Mouse (Mus musculus): ENCODE data around the gene Lhb. TPM values are rescaled to one million over a fixed set of nuclear protein-coding genes. Genes with fewer than 3 reads are reported as not detected.

Gene Lhb
- polyA plus RNA-seq, 1 experiment from 2014 or later: 0.45 TPM

DNA sequence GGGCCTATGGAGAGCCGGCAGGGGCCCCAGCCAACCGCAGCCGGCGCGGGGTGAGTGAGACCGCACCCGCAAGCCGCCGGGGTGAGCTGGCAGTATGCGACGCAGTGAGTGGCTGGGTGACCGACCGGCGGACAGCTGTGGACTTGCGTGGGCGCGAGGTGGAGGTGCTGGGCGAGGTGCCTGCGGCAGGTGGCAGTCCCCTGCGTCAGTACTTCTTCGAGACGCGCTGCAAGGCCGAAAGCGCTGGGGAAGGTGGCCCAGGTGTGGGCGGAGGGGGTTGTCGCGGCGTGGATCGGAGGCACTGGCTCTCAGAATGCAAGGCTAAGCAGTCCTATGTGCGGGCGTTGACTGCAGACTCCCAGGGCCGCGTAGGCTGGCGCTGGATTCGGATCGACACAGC, 5.0 kb upstream of the Lhb start:
- peak overlapping the region; percentile 20 for H3K4me2 ChIP-seq
- H3K9me3 ChIP-seq: no peaks in the 10 kb centered on the region
- no peak overlapping the region for H3K27ac ChIP-seq
- WGBS: 8% methylated on average over 37 of the region's 37 CpGs
- H3K9ac ChIP-seq: no peak overlapping the region
- peaks cover 94% of the 10 kb centered on the region for H3K27me3 ChIP-seq (replicated peaks)
- H3K36me3 ChIP-seq (replicated peaks): no peaks in the 10 kb centered on the region
- H3K4me1 ChIP-seq: peaks cover 11% of the 10 kb centered on the region
- ATAC-seq (replicated peaks): no peak
- H3K4me3 ChIP-seq: no peak overlapping the region

DNA sequence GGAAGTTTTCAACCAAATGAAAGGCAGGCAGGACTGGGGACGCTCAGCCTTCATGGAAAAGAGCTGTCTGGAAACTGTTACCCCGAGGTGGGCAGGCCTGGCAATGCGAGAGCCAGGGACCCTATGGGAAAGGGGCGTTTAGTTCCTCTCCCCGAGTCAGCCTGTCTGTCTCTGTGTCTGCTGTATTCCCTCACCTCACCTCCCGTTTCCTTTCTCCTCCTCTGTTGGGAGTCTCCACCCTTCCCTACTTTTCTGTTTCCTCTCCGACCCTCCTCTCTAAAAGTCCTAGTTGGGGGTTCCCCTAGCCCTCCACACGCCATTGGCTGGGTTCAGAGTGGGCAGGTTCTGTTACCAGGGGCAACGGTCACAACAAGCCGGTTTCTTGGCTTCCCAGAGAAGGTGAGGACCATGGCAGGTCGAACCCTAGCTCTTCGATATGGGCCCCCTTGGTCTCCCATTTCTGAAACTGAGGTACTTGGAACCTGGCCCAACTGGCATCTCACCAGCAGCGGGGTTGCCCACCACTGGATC, 2.6 kb upstream of the Lhb start:
- no peak overlapping the region for H3K9ac ChIP-seq
- ATAC-seq (replicated peaks): no peak
- peaks cover 11% of the 10 kb centered on the region for H3K4me1 ChIP-seq
- H3K36me3 ChIP-seq (replicated peaks): peaks cover 17% of the 10 kb centered on the region
- peaks cover 80% of the 10 kb centered on the region for H3K27me3 ChIP-seq (replicated peaks)
- no peaks in the 10 kb centered on the region for H3K9me3 ChIP-seq
- no peak overlapping the region for H3K27ac ChIP-seq
- H3K4me2 ChIP-seq: no peak overlapping the region
- 12% methylated on average over 13 of the region's 13 CpGs for WGBS
- no peak overlapping the region for H3K4me3 ChIP-seq

- Histone ChIP-seq H3K4me1 (no peaks in the 10 kb centered on the region), H3K36me3 (replicated peaks) (peaks cover 37% of the 10 kb centered on the region), H3K4me2 (no peak overlapping the region), H3K4me3 (no peak overlapping the region), H3K9ac (no peak overlapping the region), H3K27ac (no peak overlapping the region), H3K27me3 (replicated peaks) (peaks cover 60% of the 10 kb centered on the region), H3K9me3 (no peaks in the 10 kb centered on the region)
- WGBS: 17% methylated on average over 27 of the region's 27 CpGs
- ATAC-seq (replicated peaks): no peak
Observed at GRCm38 (mm10) chr7:45419859-45420614, 583 bp upstream of the Lhb start.

- Histone ChIP-seq H3K9me3 (no peaks in the 10 kb centered on the region), H3K27me3 (replicated peaks) (peaks cover 48% of the 10 kb centered on the region), H3K4me2 (no peak overlapping the region), H3K4me1 (no peaks in the 10 kb centered on the region), H3K9ac (no peak overlapping the region), H3K27ac (no peak overlapping the region), H3K36me3 (replicated peaks) (peaks cover 39% of the 10 kb centered on the region), H3K4me3 (no peak overlapping the region)
- WGBS: 92% methylated on average over 14 of the region's 14 CpGs
- no peak for ATAC-seq (replicated peaks)
Observed at GRCm38 (mm10) chr7:45421194-45421593, 574 bp downstream of the Lhb start.

- Histone ChIP-seq H3K27ac (no peak overlapping the region), H3K36me3 (replicated peaks) (peaks cover 49% of the 10 kb centered on the region), H3K4me3 (no peak overlapping the region), H3K9ac (no peak overlapping the region), H3K27me3 (replicated peaks) (no peaks in the 10 kb centered on the region; the same call in 1 of the 2 replicates), H3K9me3 (no peaks in the 10 kb centered on the region), H3K4me1 (no peaks in the 10 kb centered on the region), H3K4me2 (no peak overlapping the region)
- 95% methylated on average over 8 of the region's 8 CpGs for WGBS
- no peak for ATAC-seq (replicated peaks)
Observed at GRCm38 (mm10) chr7:45426556-45426955, 5.9 kb downstream of the Lhb start.

GRCm38 (mm10) chr7:45433835-45434202, 13.2 kb downstream of the Lhb start:
- Histone ChIP-seq H3K4me1 (peaks cover 41% of the 10 kb centered on the region), H3K27ac (peak overlapping the region; percentile 88), H3K9me3 (no peaks in the 10 kb centered on the region), H3K4me3 (peak overlapping the region; percentile 62), H3K4me2 (peak overlapping the region; percentile 94), H3K9ac (peak overlapping the region; percentile 72), H3K36me3 (replicated peaks) (peaks cover 7% of the 10 kb centered on the region), H3K27me3 (replicated peaks) (no peaks in the 10 kb centered on the region)
- ATAC-seq (replicated peaks): 0 out of 2 replicates have a peak, but pooled peaks have one; percentile 7
- 2% methylated on average over 7 of the region's 7 CpGs for WGBS

- peaks cover 41% of the 10 kb centered on the region for H3K4me1 ChIP-seq
- under 1% methylated on average over 45 of the region's 45 CpGs for WGBS
- no peaks in the 10 kb centered on the region for H3K9me3 ChIP-seq
- peak within 1 kb of the TSS; percentile 62 for H3K4me3 ChIP-seq
- peaks cover under 1% of the 10 kb centered on the region; the same call in 1 of the 2 replicates for H3K36me3 ChIP-seq (replicated peaks)
- peak within 1 kb of the TSS; percentile 72 for H3K9ac ChIP-seq
- ATAC-seq (replicated peaks): peak; percentile 96
- H3K4me2 ChIP-seq: peak within 1 kb of the TSS; percentile 94
- H3K27me3 ChIP-seq (replicated peaks): no peaks in the 10 kb centered on the region
- H3K27ac ChIP-seq: peak within 1 kb of the TSS; percentile 88
Observed at GRCm38 (mm10) chr7:45434203-45435015, 13.8 kb downstream of the Lhb start, which contains the start of gene Gys1. Gene Gys1 (plus strand): TSS chr7:45434844.

DNA sequence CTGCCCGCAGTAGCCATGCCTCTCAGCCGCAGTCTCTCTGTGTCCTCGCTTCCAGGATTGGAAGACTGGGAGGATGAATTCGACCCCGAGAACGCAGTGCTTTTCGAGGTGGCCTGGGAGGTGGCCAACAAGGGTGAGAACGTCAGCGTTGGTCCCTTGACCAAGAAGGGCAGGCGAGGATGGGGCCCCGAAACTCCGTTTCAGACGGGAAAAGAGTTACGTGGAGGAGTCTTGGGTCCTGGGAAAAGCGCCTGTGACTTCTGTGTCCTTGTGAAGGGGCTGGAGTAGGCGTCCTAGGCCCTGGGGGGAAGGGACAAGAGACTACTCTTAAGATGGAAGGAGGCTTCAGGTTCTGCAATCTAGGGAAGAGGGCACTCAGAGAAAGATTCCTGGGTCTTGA, 14.4 kb downstream of the Lhb start:
- Histone ChIP-seq H3K27ac (peak overlapping the region; percentile 67), H3K9me3 (no peaks in the 10 kb centered on the region), H3K4me1 (peaks cover 41% of the 10 kb centered on the region), H3K36me3 (replicated peaks) (no peaks in the 10 kb centered on the region), H3K27me3 (replicated peaks) (no peaks in the 10 kb centered on the region), H3K4me2 (peak overlapping the region; percentile 63), H3K4me3 (peak overlapping the region; percentile 62), H3K9ac (peak overlapping the region; percentile 58)
- ATAC-seq (replicated peaks): peak; percentile 46
- 2% methylated on average over 16 of the region's 16 CpGs for WGBS

DNA sequence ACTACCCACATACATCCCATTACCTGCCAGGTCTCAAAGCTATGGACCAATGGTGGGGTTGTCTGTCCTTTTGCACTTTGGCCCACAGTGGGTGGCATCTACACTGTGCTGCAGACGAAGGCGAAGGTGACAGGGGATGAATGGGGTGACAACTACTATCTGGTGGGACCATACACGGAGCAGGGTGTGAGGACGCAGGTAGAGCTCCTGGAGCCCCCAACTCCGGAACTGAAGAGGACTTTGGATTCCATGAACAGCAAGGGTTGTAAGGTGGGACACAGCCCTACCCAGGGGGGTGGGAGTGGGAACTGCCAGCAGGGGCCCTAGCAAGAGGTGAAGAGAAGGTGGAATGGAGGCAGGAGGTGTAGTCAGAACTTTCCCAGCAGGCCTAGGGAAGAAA, 15.8 kb downstream of the Lhb start:
- H3K4me1 ChIP-seq: peaks cover 41% of the 10 kb centered on the region
- 0 out of 2 replicates have a peak, but pooled peaks cover under 1% of the 10 kb centered on the region for H3K36me3 ChIP-seq (replicated peaks)
- H3K27me3 ChIP-seq (replicated peaks): no peaks in the 10 kb centered on the region
- H3K4me3 ChIP-seq: no peak overlapping the region
- no peaks in the 10 kb centered on the region for H3K9me3 ChIP-seq
- no peak overlapping the region for H3K9ac ChIP-seq
- H3K4me2 ChIP-seq: peak overlapping the region; percentile 63; the same call in 1 of the 2 replicates
- no peak overlapping the region for H3K27ac ChIP-seq
- ATAC-seq (replicated peaks): no peak
- WGBS: 94% methylated on average over 5 of the region's 5 CpGs

DNA sequence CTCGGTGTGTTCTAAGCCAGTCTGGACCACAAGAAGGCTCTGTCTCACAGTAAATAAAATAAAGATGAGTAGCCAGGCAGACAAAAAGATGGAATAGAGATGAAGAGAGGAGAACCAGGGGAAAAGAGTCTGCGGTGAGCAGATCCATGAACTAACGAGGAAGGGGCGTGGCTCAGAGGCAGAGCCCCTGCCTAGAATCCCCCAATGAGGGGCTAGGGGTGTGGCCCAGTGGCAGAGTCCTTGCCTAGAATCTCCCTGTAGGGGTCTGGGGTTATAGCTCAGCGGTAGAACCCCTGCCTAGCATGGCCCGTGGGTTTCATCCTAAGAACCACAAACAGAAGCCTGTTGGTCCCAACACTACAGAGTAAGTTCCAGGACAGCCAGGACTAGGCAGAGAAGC, 16.4 kb downstream of the Lhb start:
- 0 out of 2 replicates have a peak, but pooled peaks cover 4% of the 10 kb centered on the region for H3K36me3 ChIP-seq (replicated peaks)
- WGBS: 36% methylated on average over 6 of the region's 6 CpGs
- H3K4me2 ChIP-seq: no peak overlapping the region; the same call in 1 of the 2 replicates
- no peak overlapping the region for H3K27ac ChIP-seq
- no peak overlapping the region for H3K9ac ChIP-seq
- H3K4me3 ChIP-seq: no peak overlapping the region
- no peak for ATAC-seq (replicated peaks)
- no peaks in the 10 kb centered on the region for H3K27me3 ChIP-seq (replicated peaks)
- H3K9me3 ChIP-seq: no peaks in the 10 kb centered on the region
- peaks cover 41% of the 10 kb centered on the region for H3K4me1 ChIP-seq

DNA sequence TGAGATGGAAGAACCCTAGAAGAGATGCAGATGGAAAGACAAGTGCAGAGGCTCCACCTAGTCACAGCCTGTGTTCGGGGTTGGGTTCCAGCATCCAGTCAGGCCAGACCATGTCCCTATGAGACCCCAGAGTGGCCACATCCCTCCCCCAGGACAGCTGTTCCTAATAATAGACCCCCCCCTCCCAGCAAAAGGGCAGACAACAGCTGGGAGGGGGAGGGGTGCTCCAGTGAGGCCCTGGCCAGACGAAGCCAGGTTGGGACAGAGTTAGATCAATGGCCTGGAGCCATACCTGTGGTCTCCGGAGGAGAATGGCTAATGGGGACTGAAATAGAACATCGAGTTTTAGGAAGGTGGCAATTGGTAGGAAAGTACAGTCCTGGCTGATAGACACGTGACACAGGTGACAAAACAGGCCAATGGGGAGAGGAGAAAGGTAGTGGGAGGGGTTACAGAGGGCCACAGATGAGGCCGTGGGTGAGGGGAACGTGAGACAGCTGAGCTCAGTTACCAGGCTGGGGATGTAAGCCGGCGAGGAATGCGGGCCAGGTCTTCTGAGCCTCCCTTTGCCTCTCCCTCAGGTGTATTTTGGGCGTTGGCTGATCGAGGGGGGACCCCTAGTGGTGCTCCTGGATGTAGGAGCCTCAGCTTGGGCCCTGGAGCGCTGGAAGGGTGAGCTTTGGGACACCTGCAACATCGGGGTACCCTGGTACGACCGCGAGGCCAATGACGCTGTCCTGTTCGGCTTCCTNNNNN, 17.1 kb downstream of the Lhb start, which contains the start of gene Ruvbl2:
Gene Ruvbl2 (minus strand): TSS at position 576 of the 756 bp plus-strand sequence.
- Histone ChIP-seq H3K36me3 (replicated peaks) (0 out of 2 replicates have a peak, but pooled peaks cover 4% of the 10 kb centered on the region), H3K9ac (no peak within 1 kb of the TSS), H3K27me3 (replicated peaks) (no peaks in the 10 kb centered on the region), H3K27ac (no peak within 1 kb of the TSS), H3K9me3 (no peaks in the 10 kb centered on the region), H3K4me3 (peak within 1 kb of the TSS; percentile 4; the same call in 1 of the 2 replicates), H3K4me2 (peak within 1 kb of the TSS; percentile 16), H3K4me1 (peaks cover 38% of the 10 kb centered on the region)
- ATAC-seq (replicated peaks): no peak
- WGBS: 30% methylated on average over 19 of the region's 19 CpGs

Measured in midbrain, embryonic 15.5 days (tissue).